Mouse (Mus musculus) kidney, embryonic 16.5 days (tissue): Measurements from ENCODE around the gene Tmprss2. TPM values are rescaled to one million over a fixed set of nuclear protein-coding genes. Genes with fewer than 3 reads are reported as not detected.

Source experiments
- ATAC-seq: fragments of 200-750 bp; cut with Nextera tagmentation; 2 replicates; pipeline ENCODE4 v1.8.0; 2017; ENCODE audit warnings: moderate TSS enrichment; ENCODE audit not compliant: low FRiP score, low TSS enrichment
- H3K27ac ChIP-seq: fragments of 300-500 bp; sonication (generic); 2 replicates; pipeline ENCODE4 v1.5.1; 2014; ENCODE audit warnings: low read length
- H3K27me3 ChIP-seq: fragments of 300-500 bp; sonication (generic); 2 replicates; pipeline ENCODE4 v1.6.1; 2014; ENCODE audit warnings: low read length, control low read depth, mixed read lengths; ENCODE audit not compliant: insufficient read depth
- H3K36me3 ChIP-seq: fragments of 300-500 bp; sonication (generic); 2 replicates; pipeline ENCODE4 v1.6.1; 2014; ENCODE audit warnings: low read length, control low read depth, mixed read lengths; ENCODE audit not compliant: insufficient read depth
- H3K4me1 ChIP-seq: fragments of 300-500 bp; sonication (generic); 2 replicates; pipeline ENCODE4 v1.6.1; 2014; ENCODE audit warnings: low read length, control low read depth, mixed read lengths; ENCODE audit not compliant: insufficient read depth
- H3K4me2 ChIP-seq: fragments of 300-500 bp; sonication (generic); replicated peaks from 2 replicates; pipeline ENCODE4 v1.6.1; 2014; ENCODE audit warnings: low read depth, low read length
- H3K4me3 ChIP-seq: fragments of 300-500 bp; sonication (generic); 2 replicates; pipeline ENCODE4 v1.5.1; 2014; ENCODE audit warnings: mild to moderate bottlenecking, low read length
- H3K9ac ChIP-seq: fragments of 300-500 bp; sonication (generic); replicated peaks from 2 replicates; pipeline ENCODE4 v1.6.1; 2014; ENCODE audit warnings: low read length
- H3K9me3 ChIP-seq: fragments of 300-500 bp; sonication (generic); 2 replicates; pipeline ENCODE4 v1.6.1; 2016; ENCODE audit warnings: low read length, control low read depth
- WGBS: fragments of 180-500 bp; shearing (Covaris S2); extraction: QIAGEN DNeasy Blood & Tissue Kit; methylation state at CpG from one replicate; pipeline ENCODE4 v1.1.7; 2014; 5-methylcytosine and 5-hydroxymethylcytosine counted together
- polyA plus RNA-seq: library from polyadenylated mRNA; unstranded; fragments of >200 nt; fragmentation: Nextera tagmentation; extraction: Ambion mirVana; gene quantifications from 2 replicates; pipeline ENCODE4 v1.2.1, GENCODE M21; 2015

Tmprss2 gene
- polyA plus RNA-seq, 1 experiment from 2014 or later, result 58.8 TPM

- ATAC-seq, result no peak
- H3K4me2 ChIP-seq, result no peak overlapping the region
- no peaks in the 10 kb centered on the region for H3K4me1 ChIP-seq
- no peak overlapping the region for H3K27ac ChIP-seq
- no peak overlapping the region for H3K4me3 ChIP-seq
- H3K36me3 ChIP-seq, result no peaks in the 10 kb centered on the region
- H3K27me3 ChIP-seq, result no peaks in the 10 kb centered on the region
- 87% methylated on average over 2 of the region's 2 CpGs for WGBS
- H3K9me3 ChIP-seq, result no peaks in the 10 kb centered on the region
- H3K9ac ChIP-seq, result no peak overlapping the region
Observed at GRCm38 (mm10) chr16:97618285-97618684, 7.3 kb upstream of the Tmprss2 start.

- peaks cover 29% of the 10 kb centered on the region for H3K27me3 ChIP-seq
Observed at GRCm38 (mm10) chr16:97612009-97612408, 1.0 kb upstream of the Tmprss2 start.

GRCm38 (mm10) chr16:97610246-97610645 is 749 bp downstream of the Tmprss2 start:
- ATAC-seq, result peak; percentile 13; the same call in 1 of the 2 replicates
- WGBS, result 4% methylated on average over 20 of the region's 20 CpGs

More at GRCm38 (mm10) chr16:97612009-97612408, 1.0 kb upstream of the Tmprss2 start:
- 37% methylated on average over 4 of the region's 4 CpGs for WGBS
- peaks cover 10% of the 10 kb centered on the region; the same call in 1 of the 2 replicates for H3K4me1 ChIP-seq
- H3K9ac ChIP-seq, result no peak overlapping the region
- no peaks in the 10 kb centered on the region for H3K36me3 ChIP-seq
- H3K9me3 ChIP-seq, result no peaks in the 10 kb centered on the region
- no peak overlapping the region for H3K27ac ChIP-seq
- H3K4me2 ChIP-seq, result no peak overlapping the region
- H3K4me3 ChIP-seq, result no peak overlapping the region
- ATAC-seq, result no peak

GRCm38 (mm10) chr16:97609676-97610075 is 1.3 kb downstream of the Tmprss2 start:
- peaks cover 10% of the 10 kb centered on the region; the same call in 1 of the 2 replicates for H3K4me1 ChIP-seq
- ATAC-seq, result no peak
- H3K36me3 ChIP-seq, result no peaks in the 10 kb centered on the region
- peaks cover 29% of the 10 kb centered on the region for H3K27me3 ChIP-seq
- H3K9me3 ChIP-seq, result no peaks in the 10 kb centered on the region
- peak overlapping the region; percentile 56 for H3K4me3 ChIP-seq
- peak overlapping the region; percentile 68 for H3K4me2 ChIP-seq
- 97% methylated on average over 2 of the region's 2 CpGs for WGBS
- H3K27ac ChIP-seq, result peak overlapping the region; percentile 73
- H3K9ac ChIP-seq, result peak overlapping the region; percentile 68

More at GRCm38 (mm10) chr16:97610246-97610645, 749 bp downstream of the Tmprss2 start:
- H3K4me2 ChIP-seq, result peak overlapping the region; percentile 68
- no peaks in the 10 kb centered on the region for H3K9me3 ChIP-seq
- H3K27ac ChIP-seq, result peak overlapping the region; percentile 73
- peak overlapping the region; percentile 68 for H3K9ac ChIP-seq
- H3K27me3 ChIP-seq, result peaks cover 29% of the 10 kb centered on the region
- peak overlapping the region; percentile 56 for H3K4me3 ChIP-seq
- H3K36me3 ChIP-seq, result no peaks in the 10 kb centered on the region
- H3K4me1 ChIP-seq, result peaks cover 10% of the 10 kb centered on the region; the same call in 1 of the 2 replicates

GRCm38 (mm10) chr16:97607956-97608355 is 3.0 kb downstream of the Tmprss2 start:
- H3K36me3 ChIP-seq, result no peaks in the 10 kb centered on the region
- no peak overlapping the region for H3K4me2 ChIP-seq
- H3K4me3 ChIP-seq, result no peak overlapping the region
- WGBS, result 93% methylated on average over 1 of the region's 1 CpGs
- H3K9ac ChIP-seq, result no peak overlapping the region
- no peak for ATAC-seq
- peaks cover 10% of the 10 kb centered on the region; the same call in 1 of the 2 replicates for H3K4me1 ChIP-seq
- no peaks in the 10 kb centered on the region for H3K9me3 ChIP-seq
- H3K27ac ChIP-seq, result no peak overlapping the region
- peaks cover 29% of the 10 kb centered on the region for H3K27me3 ChIP-seq

GRCm38 (mm10) chr16:97606829-97607228 is 4.2 kb downstream of the Tmprss2 start:
- Histone ChIP-seq H3K27me3 (peaks cover 29% of the 10 kb centered on the region), H3K27ac (peak overlapping the region; percentile 76), H3K4me3 (no peak overlapping the region), H3K4me1 (peaks cover 10% of the 10 kb centered on the region; the same call in 1 of the 2 replicates), H3K9me3 (no peaks in the 10 kb centered on the region), H3K36me3 (no peaks in the 10 kb centered on the region), H3K4me2 (no peak overlapping the region), H3K9ac (no peak overlapping the region)
- WGBS, result 61% methylated on average over 2 of the region's 2 CpGs
- ATAC-seq, result no peak

GRCm38 (mm10) chr16:97605957-97606721 is 4.9 kb downstream of the Tmprss2 start:
- peaks cover 24% of the 10 kb centered on the region for H3K27me3 ChIP-seq
- no peaks in the 10 kb centered on the region for H3K9me3 ChIP-seq
- H3K36me3 ChIP-seq, result no peaks in the 10 kb centered on the region
- no peak overlapping the region for H3K9ac ChIP-seq
- peaks cover 10% of the 10 kb centered on the region; the same call in 1 of the 2 replicates for H3K4me1 ChIP-seq
- H3K27ac ChIP-seq, result peak overlapping the region; percentile 76
- H3K4me2 ChIP-seq, result no peak overlapping the region
- no peak for ATAC-seq
- WGBS, result 73% methylated on average over 9 of the region's 9 CpGs
- no peak overlapping the region for H3K4me3 ChIP-seq

- no peak for ATAC-seq
- Histone ChIP-seq H3K36me3 (no peaks in the 10 kb centered on the region), H3K4me3 (no peak overlapping the region), H3K9ac (no peak overlapping the region), H3K4me2 (no peak overlapping the region), H3K27ac (no peak overlapping the region), H3K9me3 (no peaks in the 10 kb centered on the region), H3K4me1 (no peaks in the 10 kb centered on the region), H3K27me3 (no peaks in the 10 kb centered on the region)
- WGBS, result 54% methylated on average over 1 of the region's 1 CpGs
Observed at GRCm38 (mm10) chr16:97602256-97602655, 8.7 kb downstream of the Tmprss2 start.

GRCm38 (mm10) chr16:97600591-97600990 is 10.4 kb downstream of the Tmprss2 start:
- no peak for ATAC-seq
- 84% methylated on average over 2 of the region's 2 CpGs for WGBS

GRCm38 (mm10) chr16:97598046-97598445 is 12.9 kb downstream of the Tmprss2 start:
- Histone ChIP-seq H3K27ac (no peak overlapping the region), H3K4me2 (no peak overlapping the region), H3K4me1 (peaks cover 7% of the 10 kb centered on the region; the same call in 1 of the 2 replicates), H3K27me3 (no peaks in the 10 kb centered on the region), H3K36me3 (no peaks in the 10 kb centered on the region), H3K4me3 (no peak overlapping the region), H3K9ac (no peak overlapping the region), H3K9me3 (no peaks in the 10 kb centered on the region)
- 79% methylated on average over 2 of the region's 2 CpGs for WGBS
- ATAC-seq, result peak; percentile 79

More at GRCm38 (mm10) chr16:97600591-97600990, 10.4 kb downstream of the Tmprss2 start:
- H3K4me3 ChIP-seq, result no peak overlapping the region
- H3K4me2 ChIP-seq, result no peak overlapping the region
- no peaks in the 10 kb centered on the region for H3K4me1 ChIP-seq
- no peaks in the 10 kb centered on the region for H3K36me3 ChIP-seq
- no peak overlapping the region for H3K9ac ChIP-seq
- H3K27ac ChIP-seq, result no peak overlapping the region
- H3K9me3 ChIP-seq, result no peaks in the 10 kb centered on the region
- no peaks in the 10 kb centered on the region for H3K27me3 ChIP-seq
